10 mouse cellular contexts compared by ENCODE assay signal in the genomic region with DNA sequence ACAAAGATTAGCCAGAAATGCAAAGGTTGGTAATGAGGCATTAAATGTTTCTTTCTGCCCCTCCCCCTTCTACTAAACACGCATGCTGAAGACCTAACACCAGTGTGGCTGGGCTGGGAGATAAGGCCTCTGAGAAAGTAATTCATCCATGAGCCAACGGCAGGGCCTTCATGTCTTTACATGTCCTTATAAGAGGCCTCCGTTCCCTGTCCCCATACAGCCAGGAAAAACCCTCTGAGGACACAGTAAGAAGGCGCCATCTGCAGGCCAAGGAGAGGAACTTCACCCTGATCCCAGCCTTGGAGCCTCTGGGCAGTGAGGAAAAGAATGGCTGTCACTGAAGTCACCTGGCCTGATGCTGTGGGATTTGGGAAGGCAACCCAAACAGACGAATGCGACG. TPM values are rescaled to one million over a fixed set of nuclear protein-coding genes. Genes with fewer than 3 reads are reported as not detected.
DNase-seq lines count a peak whose midpoint lies in the region; ATAC-seq lines count a peak whose summit lies in the region.
"Had no signal": no experiment of that assay in that cellular context is flagged by ENCODE, and none has a peak within 500 bp of the region (broad histone marks: within the 10 kb centered on the region; RNA-seq: fewer than 3 reads in every experiment).

No protein-coding gene starts in this region.

- no peaks in the 10 kb centered on the region for H3K4me1 ChIP-seq in intestine, embryonic 15.5 days (replicated peaks)
- no peaks in the 10 kb centered on the region for H3K4me1 ChIP-seq in limb, embryonic 11.5 days (ENCODE audit: control insufficient read depth, insufficient read depth, low read length)
- peaks cover 12% of the 10 kb centered on the region; the same call in 1 of the 2 replicates for H3K4me1 ChIP-seq in midbrain, embryonic 13.5 days (replicated peaks)
- no peaks in the 10 kb centered on the region; the same call in 1 of the 2 replicates for H3K4me1 ChIP-seq in stomach, embryonic 15.5 days

- H3K9ac ChIP-seq in intestine, embryonic 15.5 days, result no peak overlapping the region
- H3K9ac ChIP-seq in limb, embryonic 11.5 days (ENCODE audit: low read length), result no peak overlapping the region
- H3K9ac ChIP-seq in midbrain, embryonic 13.5 days (replicated peaks), result no peak overlapping the region
- no peak overlapping the region for H3K9ac ChIP-seq in stomach, embryonic 15.5 days

- H3K27ac ChIP-seq in intestine, embryonic 15.5 days, result no peak overlapping the region
- no peak overlapping the region for H3K27ac ChIP-seq in limb, embryonic 11.5 days (replicated peaks; ENCODE audit: low read depth, low read length)
- no peak overlapping the region for H3K27ac ChIP-seq in midbrain, embryonic 13.5 days
- no peak overlapping the region for H3K27ac ChIP-seq in stomach, embryonic 15.5 days
- H3K27ac ChIP-seq: macrophage had no signal

- no peak overlapping the region for H3K4me3 ChIP-seq in intestine, embryonic 15.5 days (replicated peaks)
- no peak overlapping the region for H3K4me3 ChIP-seq in limb, embryonic 11.5 days (ENCODE audit: low read depth, low read length)
- no peak overlapping the region for H3K4me3 ChIP-seq in midbrain, embryonic 13.5 days (replicated peaks)
- H3K4me3 ChIP-seq in stomach, embryonic 15.5 days (replicated peaks), result no peak overlapping the region

- H3K27me3 ChIP-seq in intestine, embryonic 15.5 days (replicated peaks), result no peaks in the 10 kb centered on the region
- no peaks in the 10 kb centered on the region for H3K27me3 ChIP-seq in limb, embryonic 11.5 days (ENCODE audit: control insufficient read depth, insufficient read depth, low read length)
- H3K27me3 ChIP-seq in midbrain, embryonic 13.5 days, result no peaks in the 10 kb centered on the region
- no peaks in the 10 kb centered on the region for H3K27me3 ChIP-seq in stomach, embryonic 15.5 days (replicated peaks)
- H3K27me3 ChIP-seq: Patski had no signal

- H3K4me2 ChIP-seq in intestine, embryonic 15.5 days (replicated peaks), result no peak overlapping the region
- no peak overlapping the region for H3K4me2 ChIP-seq in limb, embryonic 11.5 days (ENCODE audit: low read depth, severe bottlenecking)
- no peak overlapping the region for H3K4me2 ChIP-seq in midbrain, embryonic 13.5 days (replicated peaks)
- no peak overlapping the region for H3K4me2 ChIP-seq in stomach, embryonic 15.5 days

- intact Hi-C loops in gastrocnemius, postnatal 14 days (cut with DNase I; ENCODE audit: low total_unique reads), result loop anchor here (10.0 kb wide), 1 partner anchor 113 kb away; no protein-coding TSS in a partner anchor

- H3K36me3 ChIP-seq in intestine, embryonic 15.5 days, result no peaks in the 10 kb centered on the region
- H3K36me3 ChIP-seq in limb, embryonic 11.5 days (ENCODE audit: control insufficient read depth, insufficient read depth, low read length), result no peaks in the 10 kb centered on the region
- H3K36me3 ChIP-seq in midbrain, embryonic 13.5 days, result no peaks in the 10 kb centered on the region
- H3K36me3 ChIP-seq in stomach, embryonic 15.5 days, result no peaks in the 10 kb centered on the region

- ATAC-seq in intestine, embryonic 15.5 days, result peak; percentile 55
- no peak for ATAC-seq in limb, embryonic 11.5 days (ENCODE audit: insufficient number of reproducible peaks, low FRiP score, low TSS enrichment, low read depth)
- ATAC-seq in midbrain, embryonic 13.5 days, result peak; percentile 67
- ATAC-seq in stomach, embryonic 15.5 days (ENCODE audit: insufficient read depth, low FRiP score, low read depth), result peak; percentile 65; the same call in 1 of the 2 replicates
- ATAC-seq: Patski had no signal

- peak; percentile 67 for DNase-seq in ovary, postnatal 14 days (ENCODE audit: low spot score)
- no peak for DNase-seq in ovary, adult 18-20 months (ENCODE audit: low spot score)
- DNase-seq in cerebellum, postnatal 25 days, result peak; percentile 71 to 82
- DNase-seq in gastrocnemius, postnatal 14 days, result peak; percentile 57
- DNase-seq in limb, embryonic 11.5 days (ENCODE audit: low spot score), result peak; percentile 84

- no peaks in the 10 kb centered on the region for H3K9me3 ChIP-seq in intestine, embryonic 15.5 days
- no peaks in the 10 kb centered on the region for H3K9me3 ChIP-seq in limb, embryonic 11.5 days (ENCODE audit: control insufficient read depth, low read length)
- H3K9me3 ChIP-seq in midbrain, embryonic 13.5 days, result no peaks in the 10 kb centered on the region
- no peaks in the 10 kb centered on the region for H3K9me3 ChIP-seq in stomach, embryonic 15.5 days

- 28% methylated on average over 7 of the region's 7 CpGs for WGBS in intestine, embryonic 15.5 days
- 29% methylated on average over 7 of the region's 7 CpGs for WGBS in limb, embryonic 11.5 days
- 27% methylated on average over 7 of the region's 7 CpGs for WGBS in midbrain, embryonic 13.5 days
- 23% methylated on average over 7 of the region's 7 CpGs for WGBS in stomach, embryonic 15.5 days

RNA-seq across cellular contexts. Expression of gene Rcan1, which starts 13.1 kb away (rescaled TPM):
- 10 to 100 TPM; 42.3 to 60.5 TPM for total RNA-seq in gastrocnemius, postnatal 14 days (2021)
- 23.5 and 24.0 TPM in 2 replicates for polyA plus RNA-seq in intestine, embryonic 15.5 days (2015; fragmentation: Nextera tagmentation; extraction: Ambion mirVana)
- polyA plus RNA-seq in limb, embryonic 11.5 days (2014; fragmentation: Nextera tagmentation; extraction: Ambion mirVana), result 33.0 and 33.8 TPM in 2 replicates
- 46.8 and 47.4 TPM in 2 replicates for polyA plus RNA-seq in midbrain, embryonic 13.5 days (2015; fragmentation: Nextera tagmentation; extraction: Ambion mirVana)
- 24.5 TPM in 2 replicates for polyA plus RNA-seq in stomach, embryonic 15.5 days (2015; fragmentation: Nextera tagmentation; extraction: Ambion mirVana)

RNA-seq across cellular contexts. Expression of gene Clic6, which starts 27.9 kb away (rescaled TPM):
- total RNA-seq in gastrocnemius, postnatal 14 days (2021), result under 1 TPM in 1 of 2 experiments, not detected in 1; 0.08 TPM
- polyA plus RNA-seq in intestine, embryonic 15.5 days (2015; fragmentation: Nextera tagmentation; extraction: Ambion mirVana), result 80.6 and 81.8 TPM in 2 replicates
- 0.41 TPM in 2 replicates for polyA plus RNA-seq in limb, embryonic 11.5 days (2014; fragmentation: Nextera tagmentation; extraction: Ambion mirVana)
- 1.2 and 3.1 TPM in 2 replicates for polyA plus RNA-seq in midbrain, embryonic 13.5 days (2015; fragmentation: Nextera tagmentation; extraction: Ambion mirVana)
- 38.5 and 43.9 TPM in 2 replicates for polyA plus RNA-seq in stomach, embryonic 15.5 days (2015; fragmentation: Nextera tagmentation; extraction: Ambion mirVana)
- polyA plus RNA-seq: macrophage had no signal
